Mouse (Mus musculus) myocyte (in vitro differentiated cells): ENCODE measurements around the gene Dnajb4. TPM values are rescaled to one million over a fixed set of nuclear protein-coding genes. Genes with fewer than 3 reads are reported as not detected.

Source experiments
- H3K27me3 ChIP-seq: one replicate; pipeline ENCODE4 v1.6.1; 2011; ENCODE audit not compliant: control insufficient read depth, insufficient read depth, insufficient read length
- H3K36me3 ChIP-seq: one replicate; pipeline ENCODE4 v1.6.1; 2011; ENCODE audit not compliant: control insufficient read depth, insufficient read depth
- H3K4me2 ChIP-seq: one replicate; pipeline ENCODE4 v1.6.1; 2011; ENCODE audit warnings: low read depth, control low read depth
- H3K4me3 ChIP-seq: one replicate; pipeline ENCODE4 v1.5.1; 2011; ENCODE audit warnings: mild to moderate bottlenecking, control low read depth, moderate library complexity
- H3K79me2 ChIP-seq: one replicate; pipeline ENCODE4 v1.6.1; 2011; ENCODE audit not compliant: control insufficient read depth, insufficient read depth
- H3ac ChIP-seq: one replicate; pipeline ENCODE4 v1.6.1; 2011; ENCODE audit not compliant: control insufficient read depth, insufficient read length
- CEBPB ChIP-seq: IDR thresholded peaks from 2 replicates; pipeline ENCODE4 v1.6.1; 2011; ENCODE audit warnings: mild to moderate bottlenecking, moderate library complexity; ENCODE audit not compliant: poor library complexity, insufficient read depth, severe bottlenecking
- TCF3 ChIP-seq: IDR thresholded peaks from one replicate; pipeline ENCODE4 v1.6.1; 2011; ENCODE audit warnings: low read depth, control low read depth; ENCODE audit not compliant: insufficient read length
- polyA plus RNA-seq: library from polyadenylated mRNA; unstranded; fragments of >200 nt; fragmentation: generic; extraction: Trizol; gene quantifications from one replicate; pipeline ENCODE4 v1.2.1, GENCODE M21; 2012; ENCODE audit warnings: missing spikeins

Dnajb4 gene
- polyA plus RNA-seq, 1 experiment = 8.1 TPM

- no peak overlapping the region for H3ac ChIP-seq
- no peak overlapping the region for H3K4me2 ChIP-seq
- H3K4me3 ChIP-seq = no peak overlapping the region
- TF ChIP-seq CEBPB = no peak
- no peak for TF ChIP-seq TCF3
- H3K27me3 ChIP-seq = no peaks in the 10 kb centered on the region
- H3K36me3 ChIP-seq = no peaks in the 10 kb centered on the region
- no peaks in the 10 kb centered on the region for H3K79me2 ChIP-seq
Observed at GRCm38 (mm10) chr3:152128631-152129030, 81.5 kb downstream of the Dnajb4 start.

Other genes starting within 250 kb of the Dnajb4 start
- gene Gipc2, start 44.1 kb downstream of the Dnajb4 start, polyA plus RNA-seq = 0.16 TPM
- 27.9 TPM for gene Fubp1, start 120 bp upstream of the Dnajb4 start, polyA plus RNA-seq
- gene Nexn, start 56.0 kb upstream of the Dnajb4 start, polyA plus RNA-seq = 24.9 TPM
- gene Miga1, start 130.1 kb upstream of the Dnajb4 start, polyA plus RNA-seq = 0.26 TPM
- gene Usp33, start 136.2 kb upstream of the Dnajb4 start, polyA plus RNA-seq = 7.9 TPM
- 6.6 TPM for gene Zzz3, start 185.2 kb upstream of the Dnajb4 start, polyA plus RNA-seq